Mouse (Mus musculus): ENCODE measurements around the gene Shc1.

GRCm38 (mm10) chr3:89402693-89403092 is 15.6 kb upstream of the Shc1 start, which contains the start of gene Lenep:
- no peak for TF ChIP-seq CTCF (IDR thresholded peaks at IDR 0.05; ENCODE audit: extremely low read depth, insufficient read length, insufficient replicate concordance, low read depth, low read length)
- TF ChIP-seq POLR2A (IDR thresholded peaks at IDR 0.05; ENCODE audit: low read depth, low read length), result no peak

Measured in small intestine, adult 2 months (tissue).